In genomic region chr1:93475694-93476093, GRCm38 (mm10) we compare ENCODE assay signal across 21 mouse cellular contexts. TPM values are rescaled to one million over a fixed set of nuclear protein-coding genes. Genes with fewer than 3 reads are reported as not detected.
DNase-seq lines count a peak whose midpoint lies in the region; ATAC-seq and TF ChIP-seq lines count a peak whose summit lies in the region.
"Had no signal": no experiment of that assay in that cellular context is flagged by ENCODE, and none has a peak within 500 bp of the region (broad histone marks: within the 10 kb centered on the region; RNA-seq: fewer than 3 reads in every experiment).

No protein-coding gene starts in this region.

- H3K4me1 ChIP-seq in liver, embryonic 16.5 days (ENCODE audit: control insufficient read depth, low read depth, low read length), result peaks cover 17% of the 10 kb centered on the region
- peaks cover 5% of the 10 kb centered on the region for H3K4me1 ChIP-seq in liver, embryonic 11.5 days (replicated peaks; ENCODE audit: control insufficient read depth, insufficient read depth, low read length)

- no peak for TF ChIP-seq POLR2A in myocyte (IDR thresholded peaks at IDR 0.05; ENCODE audit: insufficient read length, low read depth)

- H3K79me2 ChIP-seq in myocyte (ENCODE audit: control insufficient read depth, insufficient read depth), result peaks cover 83% of the 10 kb centered on the region

- 70% methylated on average over 3 of the region's 3 CpGs for WGBS in liver, embryonic 16.5 days (ENCODE audit: insufficient replicate concordance)
- WGBS in liver, embryonic 11.5 days, result 91% methylated on average over 3 of the region's 3 CpGs

- no peak overlapping the region for H3ac ChIP-seq in myocyte (ENCODE audit: control insufficient read depth, insufficient read length)

- no peaks in the 10 kb centered on the region for H3K9me3 ChIP-seq in liver, embryonic 16.5 days (replicated peaks; ENCODE audit: control insufficient read depth, low read length)
- no peaks in the 10 kb centered on the region for H3K9me3 ChIP-seq in liver, embryonic 11.5 days (ENCODE audit: control insufficient read depth, low read length)
- H3K9me3 ChIP-seq: embryonic facial prominence, embryonic 12.5 days; embryonic facial prominence, embryonic 15.5 days; forebrain, embryonic 12.5 days; forebrain, embryonic 15.5 days; hindbrain, embryonic 15.5 days had no signal

- no peak overlapping the region for H3K4me3 ChIP-seq in liver, embryonic 16.5 days (ENCODE audit: low read depth, low read length)
- no peak overlapping the region for H3K4me3 ChIP-seq in liver, embryonic 11.5 days (ENCODE audit: low read depth, low read length)
- H3K4me3 ChIP-seq in myocyte, result no peak overlapping the region
- H3K4me3 ChIP-seq: embryonic facial prominence, embryonic 12.5 days; embryonic facial prominence, embryonic 15.5 days; forebrain, embryonic 12.5 days; forebrain, embryonic 15.5 days; heart, adult 2 months; hindbrain, embryonic 12.5 days; hindbrain, embryonic 15.5 days had no signal

- DNase-seq in cerebellum, adult 9-10 months, result peak; percentile 20
- no peak for DNase-seq in cerebellum, postnatal 4 days (ENCODE audit: low spot score in 2 of 2)
- DNase-seq in liver, embryonic 11.5 days (ENCODE audit: low spot score), result no peak
- peak; percentile 42 for DNase-seq in 416B (ENCODE audit: low read depth)
- no peak for DNase-seq in heart, adult 11 months
- DNase-seq: adrenal gland, postnatal 14 days; cerebellum, adult 11-12 months; cerebellum, adult 8-10 months; cerebellum, postnatal 14 days; gastrocnemius, postnatal 25 days; heart, adult 2 months had no signal

- H3K27ac ChIP-seq in liver, embryonic 16.5 days (ENCODE audit: low read length), result 0 out of 2 replicates have a peak overlapping the region, but pooled peaks have one; percentile 3
- H3K27ac ChIP-seq in liver, embryonic 11.5 days (ENCODE audit: low read depth, low read length), result no peak overlapping the region
- H3K27ac ChIP-seq: embryonic facial prominence, embryonic 12.5 days; embryonic facial prominence, embryonic 15.5 days; forebrain, embryonic 12.5 days; forebrain, embryonic 15.5 days; heart, adult 2 months; hindbrain, embryonic 12.5 days; hindbrain, embryonic 15.5 days had no signal

- H3K27me3 ChIP-seq in liver, embryonic 16.5 days (ENCODE audit: control insufficient read depth, insufficient read depth, low read depth, low read length), result no peaks in the 10 kb centered on the region
- H3K27me3 ChIP-seq in liver, embryonic 11.5 days (replicated peaks; ENCODE audit: control insufficient read depth, insufficient read depth, low read length), result no peaks in the 10 kb centered on the region
- H3K27me3 ChIP-seq in myocyte (ENCODE audit: control insufficient read depth, insufficient read depth, insufficient read length), result no peaks in the 10 kb centered on the region
- H3K27me3 ChIP-seq: embryonic facial prominence, embryonic 12.5 days; embryonic facial prominence, embryonic 15.5 days; forebrain, embryonic 12.5 days; forebrain, embryonic 15.5 days; hindbrain, embryonic 12.5 days; hindbrain, embryonic 15.5 days; Patski had no signal

- no peak for ATAC-seq in liver, embryonic 16.5 days (ENCODE audit: low read depth)
- no peak for ATAC-seq in liver, embryonic 11.5 days (replicated peaks; ENCODE audit: low FRiP score)
- ATAC-seq: forebrain, embryonic 15.5 days; Patski had no signal

- H3K9ac ChIP-seq in liver, embryonic 16.5 days (ENCODE audit: low read depth, low read length), result no peak overlapping the region
- no peak overlapping the region for H3K9ac ChIP-seq in liver, embryonic 11.5 days (ENCODE audit: low read depth, low read length)
- H3K9ac ChIP-seq: embryonic facial prominence, embryonic 12.5 days; embryonic facial prominence, embryonic 15.5 days; forebrain, embryonic 12.5 days; forebrain, embryonic 15.5 days; hindbrain, embryonic 12.5 days; hindbrain, embryonic 15.5 days had no signal

- no peak overlapping the region for H3K4me2 ChIP-seq in liver, embryonic 16.5 days (ENCODE audit: low read depth, low read length)
- H3K4me2 ChIP-seq in liver, embryonic 11.5 days, result no peak overlapping the region
- peak overlapping the region; percentile 26 for H3K4me2 ChIP-seq in myocyte (ENCODE audit: low read depth)
- H3K4me2 ChIP-seq: embryonic facial prominence, embryonic 12.5 days; embryonic facial prominence, embryonic 15.5 days; forebrain, embryonic 12.5 days; forebrain, embryonic 15.5 days; heart, embryonic 11.5 days; hindbrain, embryonic 12.5 days; hindbrain, embryonic 15.5 days had no signal

- no peaks in the 10 kb centered on the region for H3K36me3 ChIP-seq in liver, embryonic 16.5 days (ENCODE audit: control insufficient read depth, insufficient read depth)
- H3K36me3 ChIP-seq in liver, embryonic 11.5 days (ENCODE audit: control insufficient read depth, insufficient read depth, low read length), result no peaks in the 10 kb centered on the region
- H3K36me3 ChIP-seq in myocyte (ENCODE audit: control insufficient read depth, insufficient read depth), result no peaks in the 10 kb centered on the region
- H3K36me3 ChIP-seq: embryonic facial prominence, embryonic 12.5 days; embryonic facial prominence, embryonic 15.5 days; forebrain, embryonic 12.5 days; forebrain, embryonic 15.5 days; hindbrain, embryonic 12.5 days; hindbrain, embryonic 15.5 days had no signal

TF ChIP-seq in myocyte, 11 proteins besides CTCF, POLR2A, EP300 and RAD21:
- TF ChIP-seq REST (IDR thresholded peaks at IDR 0.05; ENCODE audit: insufficient read depth, insufficient read length) (no peak), E2F4 (IDR thresholded peaks at IDR 0.05; ENCODE audit: insufficient read depth) (no peak), MYOG (IDR thresholded peaks at IDR 0.05; ENCODE audit: control insufficient read depth in 1 of 3, insufficient read depth in 1 of 3, insufficient read length in 2 of 3, low read depth in 2 of 3) (no peak), TCF3 (IDR thresholded peaks at IDR 0.05; ENCODE audit: insufficient read length, low read depth) (no peak), USF1 (IDR thresholded peaks at IDR 0.05; ENCODE audit: low read depth) (no peak), POLR2AphosphoS2 (IDR thresholded peaks at IDR 0.05; ENCODE audit: insufficient read length, low read depth) (no peak), MYOD1 (IDR thresholded peaks at IDR 0.05; ENCODE audit: control insufficient read depth in 1 of 3, insufficient read length in 2 of 3, low read depth in 2 of 3) (no peak), TCF12 (IDR thresholded peaks at IDR 0.05; ENCODE audit: insufficient read depth, poor library complexity, severe bottlenecking) (no peak), MAX (IDR thresholded peaks at IDR 0.05; ENCODE audit: low read depth) (no peak), SRF (IDR thresholded peaks at IDR 0.05; ENCODE audit: control insufficient read depth, insufficient read length, low read depth) (no peak)

RNA-seq across cellular contexts. Expression of gene Hdlbp, which starts 2.9 kb away (rescaled TPM):
- polyA plus RNA-seq in liver, embryonic 16.5 days (2015; fragmentation: Nextera tagmentation; extraction: Ambion mirVana), result 75.0 and 76.6 TPM in 2 replicates
- 106 and 113 TPM in 2 replicates for polyA plus RNA-seq in liver, embryonic 11.5 days (2014; fragmentation: Nextera tagmentation; extraction: Ambion mirVana)
- 154 TPM for polyA plus RNA-seq in myocyte (2012; fragmentation: generic; extraction: Trizol)

RNA-seq across cellular contexts. Expression of gene Farp2, which starts 36.2 kb away (rescaled TPM):
- 1.9 and 2.3 TPM in 2 replicates for polyA plus RNA-seq in liver, embryonic 16.5 days (2015; fragmentation: Nextera tagmentation; extraction: Ambion mirVana)
- 2.3 and 2.7 TPM in 2 replicates for polyA plus RNA-seq in liver, embryonic 11.5 days (2014; fragmentation: Nextera tagmentation; extraction: Ambion mirVana)
- polyA plus RNA-seq in myocyte (2012; fragmentation: generic; extraction: Trizol), result 3.1 TPM

Comparison
In these comparisons a context has a peak if more than half of its experiments do, and no peak if none do; other contexts are left out.
1. DNase-seq: peak in cerebellum, adult 9-10 months (single experiment) and 416B (single experiment); none in cerebellum, postnatal 4 days (0 of 2), liver, embryonic 11.5 days (single experiment) and heart, adult 11 months (single experiment).